Mouse (Mus musculus) bone marrow macrophage, adult 2 months (primary cell): ENCODE measurements around the gene 6330409D20Rik. TPM values are rescaled to one million over a fixed set of nuclear protein-coding genes. Genes with fewer than 3 reads are reported as not detected.
A peak's percentile ranks its signal among the peaks of the same experiment; 100 is the strongest.

Experiments
- H3K27ac ChIP-seq: 2 replicates; pipeline ENCODE4 v1.5.1; 2012; ENCODE audit warnings: low read depth, low read length; ENCODE audit not compliant: insufficient read depth
- H3K4me1 ChIP-seq: 2 replicates; pipeline ENCODE4 v1.6.1; 2012; ENCODE audit warnings: low read length; ENCODE audit not compliant: control insufficient read depth, insufficient read depth
- H3K4me3 ChIP-seq: 2 replicates; pipeline ENCODE4 v1.5.1; 2012; ENCODE audit warnings: mild to moderate bottlenecking, low read length, moderate library complexity; ENCODE audit not compliant: insufficient read depth
- CTCF ChIP-seq: IDR thresholded peaks from 2 replicates; pipeline ENCODE4 v1.5.1; 2012; ENCODE audit warnings: low read depth, mild to moderate bottlenecking, low read length, moderate library complexity
- POLR2A ChIP-seq: IDR thresholded peaks from 2 replicates; pipeline ENCODE4 v1.6.1; 2012; ENCODE audit warnings: mild to moderate bottlenecking, low read depth, low read length, borderline replicate concordance
- polyA plus RNA-seq: library from polyadenylated mRNA; stranded (reverse); fragments of >200 nt; gene quantifications from 2 replicates; pipeline ENCODE4 v1.2.4, GENCODE M21; 2012; ENCODE audit not compliant: missing spikeins, insufficient read depth, insufficient read length

6330409D20Rik gene
- polyA plus RNA-seq, 1 experiment, result not detected

DNA sequence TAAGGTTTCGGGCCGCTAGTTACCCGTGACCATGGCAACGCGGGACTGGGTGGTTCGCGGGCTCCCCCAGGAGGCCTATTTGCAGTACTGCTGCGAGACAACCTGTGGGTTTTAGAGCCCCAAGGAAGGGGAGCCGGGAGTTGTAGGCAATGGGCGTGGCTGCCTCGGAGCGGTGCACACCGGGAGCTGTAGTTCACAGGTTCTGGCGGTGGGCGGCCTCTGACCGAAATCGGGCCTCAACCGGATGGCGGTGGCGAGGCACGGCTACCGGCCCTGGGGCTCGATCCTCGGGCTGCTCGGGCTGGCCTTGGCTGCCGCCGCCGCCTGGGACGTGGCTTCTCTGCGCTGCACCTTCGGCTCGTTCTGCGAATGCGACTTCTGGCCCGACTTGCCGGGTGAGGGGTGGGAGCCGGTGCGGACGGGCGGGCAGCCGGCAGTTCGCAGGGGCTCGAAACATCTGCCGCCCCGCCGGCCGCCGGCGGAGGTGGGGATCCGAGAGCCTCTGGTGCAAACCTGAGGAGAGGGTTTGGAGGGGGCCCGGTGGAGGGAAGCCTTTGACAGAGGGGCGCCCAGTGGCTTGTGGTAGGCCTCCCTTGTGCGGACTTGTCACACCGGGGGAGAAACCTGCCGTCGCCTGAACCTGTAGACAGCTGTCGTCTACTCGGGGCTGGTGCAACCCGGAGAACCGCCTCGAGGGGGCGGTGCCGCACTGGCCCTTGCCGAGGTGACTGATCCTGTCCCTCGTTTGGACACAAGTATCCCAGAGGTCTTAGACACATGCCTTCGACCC, 16.4 kb upstream of the 6330409D20Rik start, which contains the start of gene Tor2a:
Gene Tor2a (plus strand): TSS at position 179 of the 790 bp plus-strand sequence.
- TF ChIP-seq POLR2A, result no peak
- peak; percentile 63 for TF ChIP-seq CTCF
- Histone ChIP-seq H3K4me1 (peaks cover 13% of the 10 kb centered on the region), H3K27ac (peak within 1 kb of the TSS; percentile 50), H3K4me3 (peak within 1 kb of the TSS; percentile 88)

DNA sequence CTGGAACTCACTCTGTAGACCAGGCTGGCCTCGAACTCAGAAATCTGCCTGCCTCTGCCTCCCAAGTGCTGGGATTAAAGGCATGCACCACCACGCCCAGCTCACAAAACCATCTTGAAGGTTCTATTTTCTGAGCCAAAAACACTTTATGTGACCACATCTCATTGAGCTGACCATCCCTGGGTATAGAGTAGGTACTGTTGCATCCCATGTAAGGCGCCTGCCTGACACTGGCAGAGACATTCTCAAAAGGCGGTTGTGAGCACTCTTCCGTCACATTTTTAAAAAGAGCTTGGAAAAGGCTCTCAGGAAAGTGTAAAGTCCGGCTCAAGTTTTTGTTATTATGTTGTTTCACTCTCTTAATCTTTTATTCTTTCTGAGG, 15.8 kb upstream of the 6330409D20Rik start:
- no peak for TF ChIP-seq CTCF
- no peak for TF ChIP-seq POLR2A
- H3K27ac ChIP-seq, result no peak overlapping the region
- H3K4me1 ChIP-seq, result peaks cover 13% of the 10 kb centered on the region
- H3K4me3 ChIP-seq, result no peak overlapping the region

DNA sequence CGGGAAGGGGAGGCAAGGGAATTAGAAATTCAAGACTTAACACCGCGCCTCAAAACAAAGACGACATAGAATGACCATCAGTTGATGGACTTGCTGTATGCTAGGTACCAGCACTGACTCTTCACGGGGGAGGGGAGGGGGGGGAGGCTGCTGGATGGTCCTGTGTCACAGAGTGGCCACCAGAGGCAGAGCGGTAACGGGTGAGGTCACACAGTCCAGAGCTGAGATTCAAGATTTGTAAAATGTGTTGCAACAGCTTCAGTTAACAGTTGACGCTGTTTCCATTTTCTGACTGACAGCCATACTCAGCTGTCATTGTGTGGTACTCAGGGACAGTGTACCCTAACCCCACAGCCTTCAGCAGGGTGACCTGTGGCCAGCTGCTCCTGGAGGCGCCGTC, 11.4 kb upstream of the 6330409D20Rik start:
- TF ChIP-seq CTCF (no peak), POLR2A (no peak)
- Histone ChIP-seq H3K27ac (no peak overlapping the region), H3K4me1 (peaks cover 10% of the 10 kb centered on the region), H3K4me3 (no peak overlapping the region)

DNA sequence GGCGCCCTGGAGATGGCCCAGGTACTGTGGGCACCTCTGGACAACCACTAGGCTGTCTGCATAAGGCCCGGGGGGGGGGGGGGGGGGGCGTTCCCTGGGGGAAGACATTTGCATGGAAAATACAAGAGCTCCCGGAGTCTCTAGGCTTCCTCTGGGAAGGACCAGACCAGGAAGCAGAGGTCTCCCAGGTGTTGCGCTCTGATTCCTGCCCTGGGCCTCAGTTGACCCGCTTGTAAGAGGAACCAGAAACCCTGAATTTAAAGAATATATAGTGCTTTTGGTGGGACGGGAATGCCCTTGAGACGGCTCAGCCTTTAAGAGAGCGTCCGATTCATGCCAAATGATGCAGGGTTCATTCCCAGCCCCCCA, 10.8 kb upstream of the 6330409D20Rik start:
- TF ChIP-seq POLR2A (no peak), CTCF (no peak)
- Histone ChIP-seq H3K4me1 (peaks cover 10% of the 10 kb centered on the region), H3K4me3 (no peak overlapping the region), H3K27ac (no peak overlapping the region)

DNA sequence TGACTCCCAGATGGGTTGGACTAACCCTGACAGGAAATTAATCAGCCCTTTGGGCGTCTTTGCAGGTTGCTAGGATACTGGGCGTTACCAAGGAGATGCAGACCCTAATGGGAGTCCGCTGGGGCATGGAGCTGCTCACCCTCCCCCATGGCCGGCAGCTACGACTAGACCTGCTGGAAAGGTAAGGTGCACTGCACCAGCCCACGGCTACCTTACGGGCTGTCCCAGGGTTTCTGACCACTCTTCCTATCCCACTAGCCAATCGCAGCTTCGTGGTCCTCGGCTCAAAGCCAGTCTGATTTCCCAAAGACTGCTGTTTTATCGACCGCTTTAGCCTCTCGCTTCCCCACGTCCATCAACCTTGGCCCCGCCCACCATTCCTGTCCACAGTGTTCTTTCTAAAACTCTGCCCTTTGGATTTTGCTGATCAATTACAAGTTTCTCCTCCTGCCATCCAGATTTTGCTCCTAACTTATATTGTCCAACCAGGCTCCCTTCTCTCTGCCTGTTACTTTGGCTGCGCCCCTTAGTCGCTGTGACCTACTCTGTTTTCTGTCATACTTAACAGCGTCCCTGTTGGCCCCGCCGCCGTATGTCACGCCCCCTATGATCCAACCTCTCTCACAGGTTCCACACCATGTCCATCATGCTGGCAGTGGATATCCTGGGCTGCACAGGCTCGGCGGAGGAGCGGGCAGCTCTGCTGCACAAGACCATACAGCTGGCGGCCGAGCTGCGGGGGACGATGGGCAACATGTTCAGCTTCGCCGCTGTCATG, 10.3 kb upstream of the 6330409D20Rik start:
- Histone ChIP-seq H3K4me1 (peaks cover 10% of the 10 kb centered on the region), H3K4me3 (no peak overlapping the region), H3K27ac (no peak overlapping the region)
- no peak for TF ChIP-seq POLR2A
- no peak for TF ChIP-seq CTCF

DNA sequence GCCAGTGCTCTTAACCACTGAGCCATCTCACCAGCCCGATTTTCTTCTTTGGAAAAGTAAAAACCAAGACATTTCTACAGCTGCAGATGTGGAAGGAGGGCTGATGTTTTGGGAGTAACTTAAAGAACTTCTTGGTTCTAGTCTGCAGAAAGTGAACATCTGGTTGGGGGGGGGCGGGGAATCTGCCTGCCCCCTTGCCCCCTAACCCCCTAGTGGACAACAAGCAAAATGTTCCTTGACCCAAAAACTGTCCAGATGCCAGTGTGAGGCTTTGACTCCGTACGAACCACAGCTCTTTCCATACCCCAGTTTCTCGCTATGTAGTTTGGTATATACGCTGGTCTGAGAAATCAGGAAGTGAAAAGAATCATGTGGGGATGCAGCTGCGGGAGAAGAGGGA, 9.4 kb upstream of the 6330409D20Rik start:
- H3K4me3 ChIP-seq, result no peak overlapping the region
- no peak for TF ChIP-seq CTCF
- peaks cover 11% of the 10 kb centered on the region for H3K4me1 ChIP-seq

DNA sequence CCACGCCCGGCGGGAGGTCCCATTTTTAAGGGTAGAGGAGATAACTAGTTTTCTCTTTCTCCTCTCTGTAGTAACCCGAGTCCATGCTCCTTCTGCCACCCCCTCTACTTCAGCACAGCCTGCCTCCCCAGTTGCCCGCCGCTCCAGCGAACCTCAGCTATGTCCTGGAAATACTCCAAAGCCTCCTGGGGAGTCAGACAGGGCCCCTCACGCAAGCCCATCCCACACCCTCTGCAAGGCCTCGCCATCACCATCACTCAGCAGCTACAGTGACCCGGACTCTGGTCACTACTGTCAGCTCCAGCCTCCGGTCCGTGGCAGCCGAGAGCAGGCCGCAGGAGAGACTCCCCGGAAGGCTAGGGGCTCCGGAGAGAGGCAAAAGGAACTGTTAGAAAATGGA, 8.3 kb upstream of the 6330409D20Rik start:
- TF ChIP-seq CTCF (no peak), POLR2A (no peak)
- Histone ChIP-seq H3K4me1 (peaks cover 21% of the 10 kb centered on the region), H3K27ac (no peak overlapping the region), H3K4me3 (no peak overlapping the region)

More for the DNA sequence above, 9.4 kb upstream of the 6330409D20Rik start:
- no peak overlapping the region for H3K27ac ChIP-seq

DNA sequence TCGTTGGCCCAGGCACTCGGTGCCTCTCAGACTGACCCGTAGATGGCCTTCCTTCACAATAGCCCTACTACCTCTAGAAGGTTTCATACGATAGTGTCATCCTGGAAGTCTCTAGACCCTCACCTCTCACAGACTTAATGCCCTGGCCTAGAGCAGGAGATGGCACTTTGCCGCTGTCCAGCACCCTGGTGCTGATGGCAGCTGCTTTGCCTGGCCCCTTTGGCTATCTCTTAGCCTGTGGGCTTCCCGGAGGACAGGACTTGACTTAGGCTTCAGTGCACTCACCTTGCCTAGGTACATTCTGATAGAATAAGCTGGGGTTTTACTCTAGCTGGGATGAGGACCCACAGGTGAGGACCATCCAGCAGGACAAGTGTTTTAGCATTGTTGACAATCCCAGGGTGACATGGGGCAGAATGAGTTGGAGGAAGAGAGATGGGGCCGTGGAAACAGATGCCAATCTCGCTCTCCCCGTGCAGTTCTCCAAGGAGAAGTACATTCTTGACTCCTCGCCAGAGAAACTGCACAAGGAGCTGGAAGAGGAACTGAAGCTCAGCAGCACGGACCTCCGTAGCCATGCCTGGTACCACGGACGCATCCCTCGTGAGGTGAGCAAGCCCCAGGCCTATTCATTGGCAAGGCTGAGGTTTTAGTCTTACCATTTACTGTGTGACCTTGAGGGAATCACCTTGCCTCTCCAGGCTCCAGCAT, 3.6 kb upstream of the 6330409D20Rik start:
- Histone ChIP-seq H3K27ac (peak overlapping the region; percentile 10; the same call in 1 of the 2 replicates), H3K4me1 (peaks cover 16% of the 10 kb centered on the region), H3K4me3 (no peak overlapping the region)
- TF ChIP-seq POLR2A (no peak), CTCF (no peak)

DNA sequence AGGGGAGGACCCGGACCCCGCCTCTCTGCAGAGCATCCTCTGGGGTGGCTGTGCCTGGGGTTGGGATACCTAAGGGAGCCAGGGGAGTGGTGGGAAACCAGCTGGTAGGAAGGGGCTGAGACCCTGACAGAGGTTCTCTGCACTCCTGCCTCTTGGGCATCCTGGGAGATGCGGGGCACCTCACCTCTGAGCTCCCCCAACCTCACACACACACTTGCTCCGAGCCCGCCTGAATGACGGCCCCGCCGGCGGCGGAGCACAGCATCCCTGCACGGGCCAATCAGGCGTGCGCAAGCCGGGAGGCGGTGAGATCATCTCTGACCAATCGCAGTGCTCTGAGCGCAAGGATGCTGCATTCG, 1.3 kb upstream of the 6330409D20Rik start:
- Histone ChIP-seq H3K4me3 (no peak overlapping the region), H3K27ac (no peak overlapping the region), H3K4me1 (peaks cover 31% of the 10 kb centered on the region)
- TF ChIP-seq POLR2A (no peak), CTCF (no peak)
